Mouse (Mus musculus) liver, embryonic 13.5 days (tissue): ENCODE results near the gene Sdhc. TPM values are rescaled to one million over a fixed set of nuclear protein-coding genes. Genes with fewer than 3 reads are reported as not detected.
"Not testable (repeated sequence)": the region's sequence is repeated elsewhere in the genome, so short reads cannot be mapped to it uniquely, and the experiment has no call there.

ENCODE experiments used
- ATAC-seq: fragments of 200-750 bp; cut with Nextera tagmentation; 2 replicates; pipeline ENCODE4 v1.8.0; 2017; ENCODE audit warnings: low read depth, mild to moderate bottlenecking, moderate number of reproducible peaks, moderate library complexity
- DNase-seq: peaks from one replicate; pipeline ENCODE4 v3.0.0; 2022
- H3K27ac ChIP-seq: fragments of 300-500 bp; sonication (generic); 2 replicates; pipeline ENCODE4 v1.5.1; 2015; ENCODE audit warnings: moderate library complexity, mild to moderate bottlenecking, inconsistent platforms
- H3K27me3 ChIP-seq: fragments of 300-500 bp; sonication (generic); 2 replicates; pipeline ENCODE4 v1.6.1; 2015; ENCODE audit warnings: mild to moderate bottlenecking, inconsistent platforms
- H3K36me3 ChIP-seq: fragments of 300-500 bp; sonication (generic); 2 replicates; pipeline ENCODE4 v1.6.1; 2015; ENCODE audit warnings: mild to moderate bottlenecking, inconsistent platforms
- H3K4me1 ChIP-seq: fragments of 300-500 bp; sonication (generic); replicated peaks from 2 replicates; pipeline ENCODE4 v1.6.1; 2015; ENCODE audit warnings: inconsistent platforms
- H3K4me2 ChIP-seq: fragments of 300-500 bp; sonication (generic); 2 replicates; pipeline ENCODE4 v1.6.1; 2015; ENCODE audit warnings: inconsistent platforms, mild to moderate bottlenecking, moderate library complexity
- H3K4me3 ChIP-seq: fragments of 300-500 bp; sonication (generic); replicated peaks from 2 replicates; pipeline ENCODE4 v1.5.1; 2015; ENCODE audit warnings: mild to moderate bottlenecking, inconsistent platforms
- H3K9ac ChIP-seq: fragments of 300-500 bp; sonication (generic); 2 replicates; pipeline ENCODE4 v1.6.1; 2015; ENCODE audit warnings: mild to moderate bottlenecking, inconsistent platforms
- H3K9me3 ChIP-seq: fragments of 300-500 bp; sonication (generic); replicated peaks from 2 replicates; pipeline ENCODE4 v1.6.1; 2016; ENCODE audit warnings: inconsistent platforms
- WGBS: fragments of 180-500 bp; shearing (Covaris S2); methylation state at CpG from one replicate; pipeline ENCODE4 v1.1.7; 2015; ENCODE audit not compliant: insufficient replicate concordance; 5-methylcytosine and 5-hydroxymethylcytosine counted together
- microRNA-seq: library from miRNA; unstranded; fragments of <30 nt; microRNA quantifications from one replicate; pipeline ENCODE4, GENCODE M21; 2016
- polyA plus RNA-seq: library from polyadenylated mRNA; unstranded; fragments of >200 nt; fragmentation: Nextera tagmentation; extraction: Ambion mirVana; gene quantifications from 2 replicates; pipeline ENCODE4 v1.2.1, GENCODE M21; 2015

Sdhc gene
- polyA plus RNA-seq, 1 experiment from 2014 or later: 140 TPM

GRCm38 (mm10) chr1:171077192-171077591 is 73.2 kb downstream of the Sdhc start:
- H3K36me3 ChIP-seq, ATAC-seq, H3K4me1 ChIP-seq, H3K9me3 ChIP-seq, DNase-seq, H3K4me3 ChIP-seq, H3K9ac ChIP-seq, H3K4me2 ChIP-seq, H3K27ac ChIP-seq: not testable (repeated sequence)
- peaks cover 42% of the 10 kb centered on the region for H3K27me3 ChIP-seq
- 33% methylated on average over 5 of the region's 5 CpGs for WGBS

Small RNAs within 50 kb of the gene (microRNA-seq; reads per million reads assigned to microRNA genes)
- gene Gm27844: not detected

Other genes with a start within 250 kb of the Sdhc start
- gene Fcrlb, start 237.7 kb downstream of the Sdhc start, polyA plus RNA-seq: not detected in 2 replicates
- gene Fcrla, start 223.0 kb downstream of the Sdhc start, polyA plus RNA-seq: 0.24 and 0.36 TPM in 2 replicates
- 2.5 and 3.0 TPM in 2 replicates for gene Fcgr2b, start 174.1 kb downstream of the Sdhc start, polyA plus RNA-seq
- gene Fcgr4, start 131.7 kb downstream of the Sdhc start, polyA plus RNA-seq: 2.0 and 2.4 TPM in 2 replicates
- 17.9 and 23.1 TPM in 2 replicates for gene Fcgr3, start 85.7 kb downstream of the Sdhc start, polyA plus RNA-seq
- 1.8 and 2.5 TPM in 2 replicates for gene Cfap126, start 36.7 kb downstream of the Sdhc start, polyA plus RNA-seq
- gene Mpz, start 108 bp upstream of the Sdhc start, polyA plus RNA-seq: 0.14 TPM in 1 of 2 replicates, not detected in the other
- 1.5 and 1.8 TPM in 2 replicates for gene Pcp4l1, start 45.7 kb upstream of the Sdhc start, polyA plus RNA-seq
- 0.39 and 0.52 TPM in 2 replicates for gene Nr1i3, start 63.4 kb upstream of the Sdhc start, polyA plus RNA-seq
- 19.3 and 21.4 TPM in 2 replicates for gene Tomm40l, start 71.9 kb upstream of the Sdhc start, polyA plus RNA-seq
- 3,578 and 3,897 TPM in 2 replicates for gene Apoa2, start 74.5 kb upstream of the Sdhc start, polyA plus RNA-seq
- 68.2 and 69.6 TPM in 2 replicates for gene Fcer1g, start 83.8 kb upstream of the Sdhc start, polyA plus RNA-seq
- 0.43 and 0.46 TPM in 2 replicates for gene Adamts4, start 99.8 kb upstream of the Sdhc start, polyA plus RNA-seq
- gene Ndufs2, start 100.8 kb upstream of the Sdhc start, polyA plus RNA-seq: 152 and 167 TPM in 2 replicates
- 24.9 and 26.5 TPM in 2 replicates for gene B4galt3, start 119.7 kb upstream of the Sdhc start, polyA plus RNA-seq
- gene Ppox, start 130.6 kb upstream of the Sdhc start, polyA plus RNA-seq: 174 and 175 TPM in 2 replicates
- gene Usp21, start 137.4 kb upstream of the Sdhc start, polyA plus RNA-seq: 25.8 and 26.7 TPM in 2 replicates
- 53.3 and 57.1 TPM in 2 replicates for gene Ufc1, start 144.4 kb upstream of the Sdhc start, polyA plus RNA-seq
- 20.3 and 22.7 TPM in 2 replicates for gene Dedd, start 178.5 kb upstream of the Sdhc start, polyA plus RNA-seq
- gene Nit1, start 195.0 kb upstream of the Sdhc start, polyA plus RNA-seq: 24.1 and 29.1 TPM in 2 replicates
- 60.9 and 66.8 TPM in 2 replicates for gene Pfdn2, start 195.1 kb upstream of the Sdhc start, polyA plus RNA-seq
- 0.13 and 0.18 TPM in 2 replicates for gene Klhdc9, start 210.2 kb upstream of the Sdhc start, polyA plus RNA-seq
- 0.08 and 0.14 TPM in 2 replicates for gene Nectin4, start 219.5 kb upstream of the Sdhc start, polyA plus RNA-seq
- gene Arhgap30, start 238.4 kb upstream of the Sdhc start, polyA plus RNA-seq: 3.3 and 3.8 TPM in 2 replicates